Mouse (Mus musculus) intestine, postnatal 0 days (tissue): ENCODE measurements around the gene Ufd1. TPM values are rescaled to one million over a fixed set of nuclear protein-coding genes. Genes with fewer than 3 reads are reported as not detected.
A peak's percentile ranks its signal among the peaks of the same experiment; 100 is the strongest.

Source experiments
- ATAC-seq: fragments of 200-750 bp; cut with Nextera tagmentation; 2 replicates; pipeline ENCODE4 v1.8.0; 2017; ENCODE audit warnings: mild to moderate bottlenecking, moderate TSS enrichment, moderate library complexity
- H3K27ac ChIP-seq: fragments of 300-500 bp; sonication (generic); 2 replicates; pipeline ENCODE4 v1.5.1; 2014; ENCODE audit warnings: mild to moderate bottlenecking, low read depth, low read length, moderate library complexity
- H3K27me3 ChIP-seq: fragments of 300-500 bp; sonication (generic); replicated peaks from 2 replicates; pipeline ENCODE4 v1.6.1; 2014; ENCODE audit warnings: low read length, mixed read lengths; ENCODE audit not compliant: control insufficient read depth, insufficient read depth
- H3K36me3 ChIP-seq: fragments of 300-500 bp; sonication (generic); 2 replicates; pipeline ENCODE4 v1.6.1; 2014; ENCODE audit warnings: mild to moderate bottlenecking, moderate library complexity; ENCODE audit not compliant: control insufficient read depth, insufficient read depth
- H3K4me1 ChIP-seq: fragments of 300-500 bp; sonication (generic); replicated peaks from 2 replicates; pipeline ENCODE4 v1.6.1; 2014; ENCODE audit warnings: antibody characterized with exemption, low read length, mixed read lengths; ENCODE audit not compliant: control insufficient read depth, insufficient read depth
- H3K4me2 ChIP-seq: fragments of 300-500 bp; sonication (generic); replicated peaks from 2 replicates; pipeline ENCODE4 v1.6.1; 2014; ENCODE audit warnings: low read depth, mild to moderate bottlenecking, moderate library complexity
- H3K4me3 ChIP-seq: fragments of 300-500 bp; sonication (generic); 2 replicates; pipeline ENCODE4 v1.5.1; 2014; ENCODE audit warnings: low read depth, low read length
- H3K9ac ChIP-seq: fragments of 300-500 bp; sonication (generic); 2 replicates; pipeline ENCODE4 v1.6.1; 2014; ENCODE audit warnings: mild to moderate bottlenecking, low read depth, low read length
- H3K9me3 ChIP-seq: fragments of 300-500 bp; sonication (generic); 2 replicates; pipeline ENCODE4 v1.6.1; 2016; ENCODE audit warnings: mixed run types; ENCODE audit not compliant: control insufficient read depth
- CTCF ChIP-seq: sonication (generic); IDR thresholded peaks from 2 replicates; pipeline ENCODE4 v1.5.1; 2016; ENCODE audit warnings: low read depth, mild to moderate bottlenecking, control low read depth, antibody characterized with exemption, moderate library complexity
- WGBS: fragments of 180-500 bp; shearing (Covaris S2); extraction: QIAGEN DNeasy Blood & Tissue Kit; methylation state at CpG from one replicate; pipeline ENCODE4 v1.1.7; 2014; 5-methylcytosine and 5-hydroxymethylcytosine counted together
- polyA plus RNA-seq: library from polyadenylated mRNA; unstranded; fragments of >200 nt; fragmentation: Nextera tagmentation; extraction: Ambion mirVana; gene quantifications from 2 replicates; pipeline ENCODE4 v1.2.1, GENCODE M21; 2015

Ufd1 gene
- polyA plus RNA-seq, 1 experiment from 2014 or later, result 50.1 TPM

GRCm38 (mm10) chr16:18776556-18777100 lies 35.0 kb upstream of the Ufd1 start, which contains the start of gene Cldn5:
Cldn5 (plus strand) TSS chr16:18776847.
- 0 out of 2 replicates have a peak, but pooled peaks cover 3% of the 10 kb centered on the region for H3K36me3 ChIP-seq
- H3K4me3 ChIP-seq, result peak within 1 kb of the TSS; percentile 41
- H3K27me3 ChIP-seq, result peaks cover 33% of the 10 kb centered on the region
- H3K4me2 ChIP-seq, result peak within 1 kb of the TSS; percentile 67
- ATAC-seq, result peak; percentile 28; the same call in 1 of the 2 replicates
- TF ChIP-seq CTCF, result no peak
- no peaks in the 10 kb centered on the region for H3K9me3 ChIP-seq
- 12% methylated on average over 19 of the region's 19 CpGs for WGBS
- H3K4me1 ChIP-seq, result no peaks in the 10 kb centered on the region; the same call in 1 of the 2 replicates
- H3K27ac ChIP-seq, result no peak within 1 kb of the TSS
- H3K9ac ChIP-seq, result peak within 1 kb of the TSS; percentile 31; the same call in 1 of the 2 replicates

GRCm38 (mm10) chr16:18777101-18778080 lies 34.2 kb upstream of the Ufd1 start:
- H3K4me3 ChIP-seq, result peak overlapping the region; percentile 41
- 3% methylated on average over 80 of the region's 80 CpGs for WGBS
- no peak overlapping the region for H3K27ac ChIP-seq
- peaks cover 3% of the 10 kb centered on the region; the same call in 1 of the 2 replicates for H3K36me3 ChIP-seq
- peaks cover 33% of the 10 kb centered on the region for H3K27me3 ChIP-seq
- H3K4me2 ChIP-seq, result peak overlapping the region; percentile 67
- 0 out of 2 replicates have a peak, but pooled peaks have one; percentile 28 for ATAC-seq
- peak overlapping the region; percentile 31; the same call in 1 of the 2 replicates for H3K9ac ChIP-seq
- no peaks in the 10 kb centered on the region; the same call in 1 of the 2 replicates for H3K4me1 ChIP-seq
- no peaks in the 10 kb centered on the region for H3K9me3 ChIP-seq
- TF ChIP-seq CTCF, result no peak

GRCm38 (mm10) chr16:18778461-18778860 lies 33.1 kb upstream of the Ufd1 start:
- peaks cover 33% of the 10 kb centered on the region for H3K27me3 ChIP-seq
- no peaks in the 10 kb centered on the region; the same call in 1 of the 2 replicates for H3K4me1 ChIP-seq
- H3K27ac ChIP-seq, result no peak overlapping the region
- peak overlapping the region; percentile 41; the same call in 1 of the 2 replicates for H3K4me3 ChIP-seq
- no peak for ATAC-seq
- TF ChIP-seq CTCF, result no peak
- H3K9me3 ChIP-seq, result no peaks in the 10 kb centered on the region
- H3K4me2 ChIP-seq, result 0 out of 2 replicates have a peak overlapping the region, but pooled peaks have one; percentile 27
- H3K36me3 ChIP-seq, result peaks cover 3% of the 10 kb centered on the region; the same call in 1 of the 2 replicates
- H3K9ac ChIP-seq, result no peak overlapping the region
- WGBS, result 56% methylated on average over 2 of the region's 2 CpGs

GRCm38 (mm10) chr16:18781810-18782209 lies 29.8 kb upstream of the Ufd1 start:
- Histone ChIP-seq H3K4me2 (no peak overlapping the region), H3K9me3 (no peaks in the 10 kb centered on the region), H3K9ac (no peak overlapping the region), H3K27me3 (peaks cover 18% of the 10 kb centered on the region; the same call in 1 of the 2 replicates), H3K4me3 (no peak overlapping the region), H3K4me1 (no peaks in the 10 kb centered on the region; the same call in 1 of the 2 replicates), H3K27ac (no peak overlapping the region), H3K36me3 (peaks cover 11% of the 10 kb centered on the region; the same call in 1 of the 2 replicates)
- no peak for ATAC-seq
- no peak for TF ChIP-seq CTCF
- 90% methylated on average over 10 of the region's 10 CpGs for WGBS

GRCm38 (mm10) chr16:18785025-18785424 lies 26.6 kb upstream of the Ufd1 start:
- no peaks in the 10 kb centered on the region for H3K4me1 ChIP-seq
- no peak for ATAC-seq
- H3K4me3 ChIP-seq, result no peak overlapping the region
- H3K36me3 ChIP-seq, result peaks cover 11% of the 10 kb centered on the region; the same call in 1 of the 2 replicates
- H3K4me2 ChIP-seq, result no peak overlapping the region
- no peaks in the 10 kb centered on the region for H3K27me3 ChIP-seq
- WGBS, result 91% methylated on average over 7 of the region's 7 CpGs
- H3K9me3 ChIP-seq, result no peaks in the 10 kb centered on the region
- no peak overlapping the region for H3K9ac ChIP-seq
- no peak overlapping the region for H3K27ac ChIP-seq
- TF ChIP-seq CTCF, result no peak

GRCm38 (mm10) chr16:18785485-18785884 lies 26.1 kb upstream of the Ufd1 start:
- ATAC-seq, result no peak
- H3K9ac ChIP-seq, result no peak overlapping the region
- H3K27ac ChIP-seq, result no peak overlapping the region
- H3K4me1 ChIP-seq, result no peaks in the 10 kb centered on the region
- H3K4me3 ChIP-seq, result no peak overlapping the region
- no peaks in the 10 kb centered on the region for H3K9me3 ChIP-seq
- H3K36me3 ChIP-seq, result peaks cover 11% of the 10 kb centered on the region; the same call in 1 of the 2 replicates
- no peak for TF ChIP-seq CTCF
- 93% methylated on average over 1 of the region's 1 CpGs for WGBS
- no peak overlapping the region for H3K4me2 ChIP-seq
- H3K27me3 ChIP-seq, result no peaks in the 10 kb centered on the region
